Mouse (Mus musculus) forebrain, postnatal 0 days (tissue): Measurements from ENCODE around the gene Uxs1. TPM values are rescaled to one million over a fixed set of nuclear protein-coding genes. Genes with fewer than 3 reads are reported as not detected.

Experiments used
- ATAC-seq: fragments of 200-750 bp; cut with Nextera tagmentation; 2 replicates; pipeline ENCODE4 v1.8.0; 2017; ENCODE audit warnings: mild to moderate bottlenecking, moderate library complexity
- DNase-seq: peaks from one replicate; pipeline ENCODE4 v3.0.0-alpha.2; 2015
- H3K27ac ChIP-seq: fragments of 300-500 bp; sonication (generic); 2 replicates; pipeline ENCODE4 v1.5.1; 2014; ENCODE audit warnings: low read depth, mild to moderate bottlenecking, antibody characterized with exemption, low read length, moderate library complexity, mixed read lengths
- H3K27me3 ChIP-seq: fragments of 300-500 bp; sonication (generic); 2 replicates; pipeline ENCODE4 v1.6.1; 2014; ENCODE audit warnings: mild to moderate bottlenecking, low read length, mixed read lengths; ENCODE audit not compliant: insufficient read depth
- H3K36me3 ChIP-seq: fragments of 300-500 bp; sonication (generic); 2 replicates; pipeline ENCODE4 v1.6.1; 2014; ENCODE audit warnings: mild to moderate bottlenecking, moderate library complexity; ENCODE audit not compliant: insufficient read depth
- H3K4me1 ChIP-seq: fragments of 300-500 bp; sonication (generic); 2 replicates; pipeline ENCODE4 v1.6.1; 2014; ENCODE audit warnings: antibody characterized with exemption; ENCODE audit not compliant: insufficient read depth
- H3K4me2 ChIP-seq: fragments of 300-500 bp; sonication (generic); 2 replicates; pipeline ENCODE4 v1.6.1; 2014; ENCODE audit warnings: low read depth, mild to moderate bottlenecking, moderate library complexity
- H3K4me3 ChIP-seq: fragments of 300-500 bp; sonication (generic); 2 replicates; pipeline ENCODE4 v1.5.1; 2014; ENCODE audit warnings: low read depth, low read length, mixed read lengths
- H3K9ac ChIP-seq: fragments of 300-500 bp; sonication (generic); 2 replicates; pipeline ENCODE4 v1.6.1; 2014; ENCODE audit warnings: mild to moderate bottlenecking
- H3K9me3 ChIP-seq: fragments of 300-500 bp; sonication (generic); 2 replicates; pipeline ENCODE4 v1.6.1; 2016; ENCODE audit warnings: low read length
- CTCF ChIP-seq: sonication (generic); IDR thresholded peaks from 2 replicates; pipeline ENCODE4 v1.5.1; 2016; ENCODE audit warnings: antibody characterized with exemption, control low read depth, low read depth
- WGBS: fragments of 180-500 bp; shearing (Covaris S2); extraction: QIAGEN DNeasy Blood & Tissue Kit; methylation state at CpG from one replicate; pipeline ENCODE4 v1.1.7; 2014; 5-methylcytosine and 5-hydroxymethylcytosine counted together
- polyA plus RNA-seq: library from polyadenylated mRNA; unstranded; fragments of >200 nt; fragmentation: Nextera tagmentation; extraction: Ambion mirVana; gene quantifications from 2 replicates; pipeline ENCODE4 v1.2.1, GENCODE M21; 2015
- total RNA-seq: library from RNA; depleted of rRNA; stranded (reverse); fragments of >200 nt; gene quantifications from 2 replicates; pipeline ENCODE4 v1.2.3, GENCODE M21; 2014

The Uxs1 gene
- total and polyA plus RNA-seq, 2 experiments from 2014 or later: 18.0 to 19.7 TPM

GRCm38 (mm10) chr1:43855591-43855990 is 28.0 kb upstream of the Uxs1 start:
- no peak for ATAC-seq
- no peak overlapping the region for H3K9ac ChIP-seq
- TF ChIP-seq CTCF: no peak
- no peaks in the 10 kb centered on the region for H3K9me3 ChIP-seq
- H3K27ac ChIP-seq: no peak overlapping the region
- no peak for DNase-seq
- H3K27me3 ChIP-seq: no peaks in the 10 kb centered on the region
- 84% methylated on average over 1 of the region's 1 CpGs for WGBS
- H3K4me2 ChIP-seq: no peak overlapping the region
- H3K4me3 ChIP-seq: no peak overlapping the region
- no peaks in the 10 kb centered on the region for H3K4me1 ChIP-seq
- H3K36me3 ChIP-seq: no peaks in the 10 kb centered on the region

GRCm38 (mm10) chr1:43843398-43843797 is 15.8 kb upstream of the Uxs1 start:
- Histone ChIP-seq H3K27ac (no peak overlapping the region), H3K36me3 (no peaks in the 10 kb centered on the region), H3K4me3 (no peak overlapping the region), H3K4me2 (no peak overlapping the region), H3K9me3 (no peaks in the 10 kb centered on the region), H3K9ac (no peak overlapping the region), H3K4me1 (no peaks in the 10 kb centered on the region), H3K27me3 (no peaks in the 10 kb centered on the region)
- ATAC-seq: no peak
- WGBS: 94% methylated on average over 2 of the region's 2 CpGs
- no peak for TF ChIP-seq CTCF
- no peak for DNase-seq

GRCm38 (mm10) chr1:43837236-43837635 is 9.6 kb upstream of the Uxs1 start:
- Histone ChIP-seq H3K4me1 (no peaks in the 10 kb centered on the region), H3K9me3 (no peaks in the 10 kb centered on the region), H3K27me3 (no peaks in the 10 kb centered on the region), H3K36me3 (no peaks in the 10 kb centered on the region), H3K4me2 (no peak overlapping the region), H3K27ac (no peak overlapping the region), H3K9ac (no peak overlapping the region), H3K4me3 (no peak overlapping the region)
- TF ChIP-seq CTCF: no peak
- 95% methylated on average over 1 of the region's 1 CpGs for WGBS
- DNase-seq: no peak
- ATAC-seq: no peak

- Histone ChIP-seq H3K27me3 (no peaks in the 10 kb centered on the region), H3K9ac (no peak overlapping the region), H3K4me1 (peaks cover 10% of the 10 kb centered on the region), H3K27ac (no peak overlapping the region), H3K9me3 (no peaks in the 10 kb centered on the region), H3K4me2 (no peak overlapping the region), H3K36me3 (no peaks in the 10 kb centered on the region), H3K4me3 (no peak overlapping the region)
- ATAC-seq (no peak), DNase-seq (no peak)
- TF ChIP-seq CTCF: no peak
- 66% methylated on average over 1 of the region's 1 CpGs for WGBS
Observed at GRCm38 (mm10) chr1:43830096-43830495, 2.5 kb upstream of the Uxs1 start.

- Histone ChIP-seq H3K4me1 (peaks cover 10% of the 10 kb centered on the region), H3K9me3 (no peaks in the 10 kb centered on the region), H3K9ac (peak overlapping the region; percentile 75), H3K4me2 (peak overlapping the region; percentile 80), H3K27me3 (no peaks in the 10 kb centered on the region), H3K27ac (peak overlapping the region; percentile 77), H3K4me3 (peak overlapping the region; percentile 70), H3K36me3 (no peaks in the 10 kb centered on the region)
- ATAC-seq: peak; percentile 79
- 2% methylated on average over 68 of the region's 68 CpGs for WGBS
- DNase-seq: no peak
- no peak for TF ChIP-seq CTCF
Observed at GRCm38 (mm10) chr1:43827002-43827762, 418 bp downstream of the Uxs1 start.

GRCm38 (mm10) chr1:43826628-43827001 is 985 bp downstream of the Uxs1 start:
- WGBS: 4% methylated on average over 3 of the region's 3 CpGs
- Histone ChIP-seq H3K27me3 (no peaks in the 10 kb centered on the region), H3K4me2 (peak overlapping the region; percentile 80), H3K36me3 (no peaks in the 10 kb centered on the region), H3K4me3 (peak overlapping the region; percentile 70), H3K9ac (peak overlapping the region; percentile 75), H3K27ac (no peak overlapping the region), H3K4me1 (peaks cover 10% of the 10 kb centered on the region), H3K9me3 (no peaks in the 10 kb centered on the region)
- peak; percentile 5 for DNase-seq
- no peak for ATAC-seq
- no peak for TF ChIP-seq CTCF

- H3K9ac ChIP-seq: no peak overlapping the region
- DNase-seq (no peak), ATAC-seq (no peak)
- WGBS: 47% methylated on average over 1 of the region's 1 CpGs
- no peak for TF ChIP-seq CTCF
- H3K4me3 ChIP-seq: no peak overlapping the region
- no peak overlapping the region for H3K27ac ChIP-seq
- no peaks in the 10 kb centered on the region for H3K9me3 ChIP-seq
- H3K4me1 ChIP-seq: peaks cover 10% of the 10 kb centered on the region
- H3K27me3 ChIP-seq: no peaks in the 10 kb centered on the region
- no peaks in the 10 kb centered on the region for H3K36me3 ChIP-seq
- no peak overlapping the region for H3K4me2 ChIP-seq
Observed at GRCm38 (mm10) chr1:43823406-43823805, 4.2 kb downstream of the Uxs1 start.
